Mouse (Mus musculus) gastrocnemius, postnatal 14 days (tissue): Measurements from ENCODE around the gene Tmem94. TPM values are rescaled to one million over a fixed set of nuclear protein-coding genes. Genes with fewer than 3 reads are reported as not detected.
A peak's percentile ranks its signal among the peaks of the same experiment; 100 is the strongest.
"Not testable (repeated sequence)": the region's sequence is repeated elsewhere in the genome, so short reads cannot be mapped to it uniquely, and the experiment has no call there.

Source experiments
- DNase-seq: peaks from one replicate; pipeline ENCODE4 v3.0.0; 2021; ENCODE audit warnings: mixed read lengths
- intact Hi-C: fragments of 180-260 bp; cut with DNase I; formaldehyde crosslinking; loops from one replicate; pipeline ENCODE4 v1.15.1; 2025; ENCODE audit warnings: low total_unique reads
- total RNA-seq, 2 experiments: library from RNA; stranded (reverse); gene quantifications; 2 replicates each; pipeline ENCODE4 v1.2.3; 2021

Tmem94 gene
- total RNA-seq, 2 experiments from 2014 or later = 52.7 to 61.5 TPM

GRCm38 (mm10) chr11:115762176-115762575 is 3.1 kb upstream of the Tmem94 start:
- intact Hi-C loops = not testable (repeated sequence)

GRCm38 (mm10) chr11:115764698-115765097 is 535 bp upstream of the Tmem94 start:
- intact Hi-C loops = no loop called here
- no peak for DNase-seq

More at GRCm38 (mm10) chr11:115762176-115762575, 3.1 kb upstream of the Tmem94 start:
- not testable (repeated sequence) for DNase-seq

DNA sequence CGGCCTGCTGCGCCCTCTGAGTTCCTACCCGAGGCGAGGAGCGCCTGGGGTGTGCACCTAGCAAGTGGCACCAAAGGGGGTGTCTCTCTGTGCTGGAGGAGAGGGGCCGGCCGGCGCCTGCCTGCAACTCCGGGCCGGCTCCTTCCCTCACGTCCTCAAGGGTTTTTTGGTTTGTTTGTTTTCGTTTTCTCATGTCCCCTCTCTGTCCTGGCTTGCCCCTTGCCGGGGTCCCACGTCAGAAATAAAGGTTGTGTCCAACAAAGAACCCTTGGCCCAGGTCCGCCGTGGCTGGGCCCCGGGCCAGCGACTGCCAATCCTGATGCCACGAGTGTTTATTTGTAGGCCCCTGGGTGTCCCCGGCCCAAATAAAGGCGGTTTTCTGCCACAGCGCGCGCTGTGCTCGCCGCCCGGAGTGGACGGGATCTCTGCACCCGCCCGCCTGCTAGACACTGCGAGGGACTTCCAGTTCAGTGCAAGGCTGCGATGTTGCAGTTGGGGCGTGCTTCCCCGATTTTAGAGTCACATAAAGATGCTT is 441 bp downstream of the Tmem94 start:
- DNase-seq = peak; percentile 54
- intact Hi-C loops = no loop called here

DNA sequence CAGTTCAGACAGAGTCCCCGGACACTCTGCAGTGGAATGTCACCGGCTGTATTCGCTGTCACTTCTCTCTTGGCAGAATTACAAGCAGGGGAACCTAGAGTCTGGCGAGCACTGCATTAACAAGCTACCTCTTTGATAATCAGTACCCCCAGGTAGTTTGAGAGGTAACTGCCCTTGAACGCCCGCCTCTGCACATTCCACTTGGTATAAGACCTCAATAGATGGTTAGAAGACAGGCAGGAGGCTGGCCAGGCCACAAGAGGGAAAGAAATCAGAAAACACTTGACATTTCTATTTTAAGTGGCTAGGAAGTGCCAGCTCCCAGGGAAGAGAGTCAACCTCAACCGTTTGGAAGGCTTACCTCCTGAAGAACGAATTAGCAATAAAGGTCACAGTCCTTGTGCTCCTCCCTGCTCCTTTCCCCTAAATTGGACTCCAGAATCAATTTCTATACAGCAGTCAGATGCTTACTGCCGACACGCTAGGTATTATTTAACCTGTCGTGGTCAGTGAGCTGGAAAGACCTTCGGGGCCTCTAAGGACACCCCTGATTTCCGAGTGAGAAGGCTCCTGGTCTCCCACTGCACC is 1.2 kb downstream of the Tmem94 start:
- no peak for DNase-seq
- intact Hi-C loops = no loop called here

DNA sequence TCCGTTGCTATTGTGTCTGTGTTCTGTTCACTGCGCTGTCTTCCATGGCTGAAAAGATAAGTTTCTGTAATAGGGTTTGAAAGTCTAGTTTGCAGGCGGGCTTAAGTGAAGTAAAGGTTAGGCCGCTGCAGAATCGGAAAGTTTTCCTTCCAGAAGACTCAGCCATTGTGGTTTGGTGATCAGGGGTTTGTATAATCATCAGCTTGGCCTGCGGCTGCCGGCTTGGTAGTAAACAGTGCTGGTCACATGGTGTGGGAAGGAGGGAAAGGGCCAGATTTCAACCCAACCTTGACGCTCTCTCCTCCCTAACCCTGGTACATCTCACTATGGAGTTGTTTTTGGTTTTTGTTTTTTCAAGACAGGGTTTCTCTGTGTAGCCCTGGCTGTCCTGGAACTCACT is 1.7 kb downstream of the Tmem94 start:
- intact Hi-C loops = no loop called here
- no peak for DNase-seq

GRCm38 (mm10) chr11:115768896-115769295 is 3.7 kb downstream of the Tmem94 start:
- intact Hi-C loops = no loop called here

DNA sequence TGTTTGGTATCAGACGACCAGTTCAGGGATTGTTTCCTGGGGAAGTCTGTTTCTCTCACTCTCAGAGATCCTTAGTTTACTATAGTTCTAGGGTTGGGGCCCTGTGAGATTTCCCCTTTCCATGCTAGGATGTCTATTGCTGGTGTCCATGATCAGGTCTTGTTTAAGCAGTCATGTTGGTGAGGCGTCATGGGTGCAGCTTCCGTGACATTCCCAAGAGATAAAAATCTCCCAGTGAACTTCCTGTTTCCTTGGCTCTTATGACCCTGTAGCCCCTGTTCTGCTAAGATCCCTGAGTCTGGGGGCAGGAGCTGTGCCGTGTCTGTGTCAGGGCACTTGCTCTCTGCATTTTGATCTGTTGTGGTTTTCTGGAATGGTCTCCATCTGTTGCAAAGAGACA is 9.4 kb downstream of the Tmem94 start:
- no peak for DNase-seq
- intact Hi-C loops = no loop called here

More at GRCm38 (mm10) chr11:115768896-115769295, 3.7 kb downstream of the Tmem94 start:
- no peak for DNase-seq

DNA sequence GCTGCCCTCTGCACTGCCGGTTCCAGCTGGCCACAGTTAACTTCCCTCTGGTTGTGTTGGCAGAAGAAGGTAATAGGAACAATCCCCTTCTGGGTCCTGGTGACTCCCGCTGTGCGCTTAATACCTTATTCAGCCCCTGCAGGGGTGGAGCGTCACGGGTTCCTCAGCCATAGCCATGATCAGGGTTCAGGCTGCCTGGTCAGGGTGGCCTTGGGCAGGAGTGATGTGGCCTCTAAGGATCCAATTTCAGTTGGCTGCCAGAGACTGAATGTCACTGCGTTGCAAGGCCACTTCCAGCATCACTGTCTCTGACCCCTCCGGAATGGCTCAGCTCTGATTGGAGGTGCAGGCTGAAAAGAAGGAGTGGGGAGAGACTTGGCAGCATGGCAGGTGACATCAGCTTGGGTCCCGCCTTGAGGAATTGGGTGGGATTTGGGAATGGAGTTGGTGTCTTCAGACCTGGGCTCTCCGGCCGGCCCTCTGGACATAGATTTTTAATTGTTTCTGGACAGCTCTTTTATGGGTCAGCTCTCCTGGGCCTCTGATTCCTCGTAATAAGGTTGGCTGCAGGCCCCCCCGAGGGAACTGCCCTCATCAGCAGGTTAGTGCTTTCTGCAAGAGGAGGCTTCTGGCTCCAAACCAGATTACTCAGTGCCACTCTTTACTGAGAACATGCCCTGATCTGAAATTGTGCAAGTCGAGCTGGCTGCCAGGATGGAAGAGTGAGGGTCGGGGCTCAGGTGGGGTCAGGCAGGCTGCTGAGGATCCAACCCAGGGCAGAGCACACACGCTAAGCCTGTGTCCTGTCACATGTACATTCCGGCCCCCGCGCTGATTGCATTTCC is 10.8 kb downstream of the Tmem94 start:
- intact Hi-C loops = no loop called here
- DNase-seq = peak; percentile 62

DNA sequence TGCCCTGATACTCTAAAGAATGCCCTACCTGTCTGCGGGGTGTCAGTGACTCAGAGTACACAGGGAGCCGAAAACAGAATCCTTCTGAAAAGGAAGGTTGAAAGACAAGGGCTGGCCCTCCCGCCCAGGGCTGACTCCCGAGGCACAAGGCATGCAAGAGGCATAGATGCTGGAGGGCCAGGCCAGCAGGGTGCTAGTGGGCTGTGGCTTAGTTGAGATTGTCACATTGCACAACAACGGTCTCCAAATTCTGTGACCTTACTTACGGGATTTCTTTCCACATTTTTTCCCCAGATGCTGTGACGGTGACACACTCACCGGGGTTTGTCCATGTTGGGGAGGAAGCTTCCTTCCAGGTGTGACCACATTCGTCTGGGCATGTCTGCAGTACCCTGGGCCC is 11.7 kb downstream of the Tmem94 start:
- intact Hi-C loops = no loop called here
- no peak for DNase-seq

GRCm38 (mm10) chr11:115777487-115778335 is 12.5 kb downstream of the Tmem94 start:
- intact Hi-C loops = no loop called here
- DNase-seq = no peak

- intact Hi-C loops = no loop called here
- DNase-seq = peak; percentile 88
Observed at GRCm38 (mm10) chr11:115779038-115779571, 13.9 kb downstream of the Tmem94 start.

GRCm38 (mm10) chr11:115780141-115781070 is 15.2 kb downstream of the Tmem94 start:
- DNase-seq = no peak
- intact Hi-C loops = no loop called here

- intact Hi-C loops = no loop called here
- DNase-seq = peak; percentile 10
Observed at GRCm38 (mm10) chr11:115786473-115786872, 21.2 kb downstream of the Tmem94 start.

- intact Hi-C loops = no loop called here
- no peak for DNase-seq
Observed at GRCm38 (mm10) chr11:115789787-115790186, 24.6 kb downstream of the Tmem94 start.

DNA sequence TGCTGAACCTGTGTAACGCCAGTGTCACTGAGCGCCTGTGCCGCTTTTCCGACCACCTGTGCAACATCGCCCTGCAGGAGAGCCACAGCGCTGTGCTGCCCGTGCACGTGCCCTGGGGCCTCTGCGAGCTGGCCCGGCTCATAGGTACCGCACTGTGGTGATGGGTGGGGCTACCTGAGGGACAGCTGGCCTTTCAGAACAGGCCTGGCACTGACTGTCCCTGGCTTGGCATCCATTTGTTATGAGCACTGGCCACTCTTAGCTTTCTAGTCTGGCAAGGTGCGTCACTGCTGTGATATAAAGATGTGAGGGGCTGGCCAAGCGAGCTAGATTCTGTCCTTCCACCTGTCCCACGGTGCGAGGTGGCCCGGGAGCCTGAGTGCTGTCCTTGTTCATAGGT is 26.7 kb downstream of the Tmem94 start:
- intact Hi-C loops = no loop called here
- DNase-seq = no peak

GRCm38 (mm10) chr11:115792353-115792752 is 27.1 kb downstream of the Tmem94 start:
- no peak for DNase-seq
- intact Hi-C loops = no loop called here

DNA sequence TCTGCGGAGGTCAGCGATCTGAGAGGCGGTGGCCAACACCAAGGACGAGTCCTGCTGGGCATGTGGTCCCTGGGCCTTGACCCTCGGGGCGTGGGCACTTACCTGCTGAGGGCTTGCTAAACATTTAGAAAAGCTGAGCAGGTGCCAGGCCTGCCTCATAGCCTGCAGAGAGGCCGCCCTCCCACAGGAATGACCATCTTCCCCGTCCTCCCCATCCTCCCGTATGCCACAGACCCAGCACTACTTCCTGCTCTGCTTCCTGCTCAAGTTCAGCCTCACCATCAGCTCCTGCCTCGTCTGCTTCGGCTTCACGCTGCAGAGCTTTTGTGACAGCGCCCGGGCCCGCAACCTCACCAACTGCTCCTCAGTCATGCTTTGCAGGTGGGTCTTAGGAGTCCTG is 31.7 kb downstream of the Tmem94 start:
- no peak for DNase-seq
- intact Hi-C loops = no loop called here

DNA sequence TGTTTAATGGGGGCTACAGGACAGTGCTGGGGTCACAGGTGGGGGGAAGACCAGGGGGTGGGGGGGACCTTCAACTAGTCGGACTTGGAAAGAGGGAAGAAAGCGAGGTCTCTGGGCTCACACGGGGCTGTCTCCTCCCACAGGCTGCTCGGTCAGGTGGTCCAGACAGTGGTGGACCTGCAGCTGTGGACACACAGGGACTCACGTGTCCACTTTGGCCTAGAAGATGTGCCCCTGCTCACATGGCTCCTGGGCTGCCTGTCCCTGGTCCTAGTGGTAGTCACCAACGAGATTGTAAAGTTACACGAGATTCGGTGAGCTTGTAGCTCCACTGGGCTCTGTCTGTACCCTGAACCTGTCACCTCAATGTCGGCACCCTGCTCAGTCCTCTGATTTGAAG is 32.4 kb downstream of the Tmem94 start:
- intact Hi-C loops = no loop called here
- no peak for DNase-seq

GRCm38 (mm10) chr11:115800981-115801380 is 35.7 kb downstream of the Tmem94 start:
- no peak for DNase-seq
- intact Hi-C loops = no loop called here
